Mouse (Mus musculus) kidney, embryonic 14.5 days (tissue): Measurements from ENCODE around the gene Iqcg. TPM values are rescaled to one million over a fixed set of nuclear protein-coding genes. Genes with fewer than 3 reads are reported as not detected.
A peak's percentile ranks its signal among the peaks of the same experiment; 100 is the strongest.
"Not testable (repeated sequence)": the region's sequence is repeated elsewhere in the genome, so short reads cannot be mapped to it uniquely, and the experiment has no call there.

Source experiments
- ATAC-seq: fragments of 200-750 bp; cut with Nextera tagmentation; 2 replicates; pipeline ENCODE4 v1.8.0; 2017; ENCODE audit warnings: moderate number of reproducible peaks, mild to moderate bottlenecking, moderate TSS enrichment, moderate library complexity; ENCODE audit not compliant: low FRiP score, low TSS enrichment
- H3K27ac ChIP-seq: fragments of 300-500 bp; sonication (generic); 2 replicates; pipeline ENCODE4 v1.5.1; 2014; ENCODE audit warnings: low read depth, mild to moderate bottlenecking, low read length, moderate library complexity, mixed read lengths
- H3K27me3 ChIP-seq: fragments of 300-500 bp; sonication (generic); 2 replicates; pipeline ENCODE4 v1.6.1; 2014; ENCODE audit warnings: mild to moderate bottlenecking, low read length; ENCODE audit not compliant: control insufficient read depth, insufficient read depth
- H3K36me3 ChIP-seq: fragments of 300-500 bp; sonication (generic); 2 replicates; pipeline ENCODE4 v1.6.1; 2014; ENCODE audit warnings: low read length, mixed read lengths; ENCODE audit not compliant: control insufficient read depth, insufficient read depth
- H3K4me1 ChIP-seq: fragments of 300-500 bp; sonication (generic); 2 replicates; pipeline ENCODE4 v1.6.1; 2014; ENCODE audit warnings: low read length, mixed read lengths; ENCODE audit not compliant: control insufficient read depth, insufficient read depth
- H3K4me2 ChIP-seq: fragments of 300-500 bp; sonication (generic); replicated peaks from 2 replicates; pipeline ENCODE4 v1.6.1; 2014; ENCODE audit warnings: low read depth, mild to moderate bottlenecking, low read length
- H3K4me3 ChIP-seq: fragments of 300-500 bp; sonication (generic); 2 replicates; pipeline ENCODE4 v1.5.1; 2014; ENCODE audit warnings: mild to moderate bottlenecking, low read length
- H3K9ac ChIP-seq: fragments of 300-500 bp; sonication (generic); 2 replicates; pipeline ENCODE4 v1.6.1; 2014; ENCODE audit warnings: low read depth, mild to moderate bottlenecking, low read length, moderate library complexity
- H3K9me3 ChIP-seq: fragments of 300-500 bp; sonication (generic); 2 replicates; pipeline ENCODE4 v1.6.1; 2016; ENCODE audit warnings: low read length; ENCODE audit not compliant: control insufficient read depth
- WGBS: fragments of 180-500 bp; shearing (Covaris S2); extraction: QIAGEN DNeasy Blood & Tissue Kit; methylation state at CpG from one replicate; pipeline ENCODE4 v1.1.7; 2014; 5-methylcytosine and 5-hydroxymethylcytosine counted together
- polyA plus RNA-seq: library from polyadenylated mRNA; unstranded; fragments of >200 nt; fragmentation: Nextera tagmentation; extraction: Ambion mirVana; gene quantifications from 2 replicates; pipeline ENCODE4 v1.2.1, GENCODE M21; 2014

The Iqcg gene
- polyA plus RNA-seq, 1 experiment from 2014 or later, result 5.1 TPM

GRCm38 (mm10) chr16:33058033-33058432, 2.0 kb upstream of the Iqcg start:
- Histone ChIP-seq H3K4me1 (peaks cover 15% of the 10 kb centered on the region), H3K27me3 (no peaks in the 10 kb centered on the region), H3K36me3 (peaks cover 35% of the 10 kb centered on the region), H3K4me2 (peak overlapping the region; percentile 67), H3K4me3 (peak overlapping the region; percentile 89), H3K9ac (peak overlapping the region; percentile 91; the same call in 1 of the 2 replicates), H3K27ac (no peak overlapping the region), H3K9me3 (no peaks in the 10 kb centered on the region)
- 91% methylated on average over 16 of the region's 16 CpGs for WGBS
- no peak for ATAC-seq

- H3K27ac ChIP-seq, result peak overlapping the region; percentile 83
- no peaks in the 10 kb centered on the region for H3K27me3 ChIP-seq
- H3K4me3 ChIP-seq, result peak overlapping the region; percentile 89
- WGBS, result under 1% methylated on average over 24 of the region's 24 CpGs
- H3K9ac ChIP-seq, result peak overlapping the region; percentile 91
- peaks cover 14% of the 10 kb centered on the region for H3K4me1 ChIP-seq
- peaks cover 35% of the 10 kb centered on the region for H3K36me3 ChIP-seq
- 0 out of 2 replicates have a peak, but pooled peaks have one; percentile 34 for ATAC-seq
- peak overlapping the region; percentile 67 for H3K4me2 ChIP-seq
- H3K9me3 ChIP-seq, result no peaks in the 10 kb centered on the region
Measured at GRCm38 (mm10) chr16:33056786-33057185, 768 bp upstream of the Iqcg start.

DNA sequence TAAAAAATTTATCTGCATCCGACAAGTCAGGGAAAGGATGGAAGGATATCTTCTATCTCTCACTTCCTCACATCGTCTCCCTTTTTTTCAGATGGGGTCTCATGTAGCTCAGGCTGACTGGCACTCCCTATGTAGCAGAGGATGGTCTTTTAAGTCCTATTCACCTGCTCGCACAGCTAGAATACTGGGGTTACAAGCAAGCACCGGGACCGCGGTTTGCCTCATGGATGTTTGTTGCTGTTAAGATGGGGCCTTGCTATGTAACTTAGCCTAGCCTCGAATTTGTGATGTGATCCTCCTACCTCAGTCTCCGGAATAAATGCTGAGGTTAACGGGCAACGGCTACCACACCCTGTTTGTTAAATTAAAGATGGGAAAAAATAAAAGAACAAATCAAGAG, 363 bp downstream of the Iqcg start:
- H3K27ac ChIP-seq, result no peak overlapping the region
- H3K27me3 ChIP-seq, result no peaks in the 10 kb centered on the region
- peaks cover 14% of the 10 kb centered on the region for H3K4me1 ChIP-seq
- 26% methylated on average over 10 of the region's 10 CpGs for WGBS
- H3K36me3 ChIP-seq, result peaks cover 29% of the 10 kb centered on the region
- no peaks in the 10 kb centered on the region for H3K9me3 ChIP-seq
- peak overlapping the region; percentile 48 for H3K4me2 ChIP-seq
- peak overlapping the region; percentile 91; the same call in 1 of the 2 replicates for H3K9ac ChIP-seq
- peak overlapping the region; percentile 89 for H3K4me3 ChIP-seq
- peak; percentile 51 for ATAC-seq

- not testable (repeated sequence) for H3K9me3 ChIP-seq, H3K27ac ChIP-seq, ATAC-seq, H3K9ac ChIP-seq, H3K4me3 ChIP-seq, H3K4me2 ChIP-seq, H3K27me3 ChIP-seq
- Histone ChIP-seq H3K36me3 (peaks cover 22% of the 10 kb centered on the region), H3K4me1 (peaks cover 14% of the 10 kb centered on the region)
- 90% methylated on average over 2 of the region's 2 CpGs for WGBS
Measured at GRCm38 (mm10) chr16:33054927-33055326, 1.1 kb downstream of the Iqcg start.

DNA sequence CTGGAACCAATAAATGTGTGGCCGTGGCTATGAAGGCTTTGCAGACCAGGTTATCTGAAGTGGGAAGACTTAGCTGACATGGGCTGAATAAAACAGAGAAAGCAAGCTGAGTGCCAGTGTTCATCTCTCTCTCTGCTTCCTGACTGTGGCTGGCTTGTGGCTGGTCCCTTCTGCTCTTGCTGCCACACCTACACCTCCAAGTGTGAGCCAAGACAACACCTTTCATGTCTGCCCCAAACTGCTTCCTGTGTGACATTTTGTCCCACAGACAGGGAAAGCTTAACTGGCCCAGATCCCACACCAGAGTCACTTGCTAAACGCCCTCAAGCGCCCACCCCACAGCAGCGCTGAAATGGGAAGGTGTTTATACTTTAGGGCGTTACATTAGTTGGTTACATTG, 2.9 kb downstream of the Iqcg start:
- WGBS, result 67% methylated on average over 5 of the region's 5 CpGs

GRCm38 (mm10) chr16:33049809-33050208, 6.2 kb downstream of the Iqcg start:
- no peak overlapping the region for H3K27ac ChIP-seq
- H3K27me3 ChIP-seq, result no peaks in the 10 kb centered on the region
- WGBS, result 92% methylated on average over 16 of the region's 16 CpGs
- no peak for ATAC-seq
- H3K9ac ChIP-seq, result no peak overlapping the region
- no peaks in the 10 kb centered on the region for H3K4me1 ChIP-seq
- no peak overlapping the region for H3K4me3 ChIP-seq
- H3K4me2 ChIP-seq, result no peak overlapping the region
- no peaks in the 10 kb centered on the region for H3K9me3 ChIP-seq
- no peaks in the 10 kb centered on the region for H3K36me3 ChIP-seq

More for the DNA sequence above, 2.9 kb downstream of the Iqcg start:
- H3K4me3 ChIP-seq, result no peak overlapping the region
- no peak for ATAC-seq
- no peak overlapping the region for H3K4me2 ChIP-seq
- no peak overlapping the region for H3K9ac ChIP-seq
- H3K4me1 ChIP-seq, result peaks cover 4% of the 10 kb centered on the region
- no peaks in the 10 kb centered on the region for H3K9me3 ChIP-seq
- peaks cover 4% of the 10 kb centered on the region for H3K36me3 ChIP-seq
- H3K27ac ChIP-seq, result no peak overlapping the region
- H3K27me3 ChIP-seq, result no peaks in the 10 kb centered on the region

DNA sequence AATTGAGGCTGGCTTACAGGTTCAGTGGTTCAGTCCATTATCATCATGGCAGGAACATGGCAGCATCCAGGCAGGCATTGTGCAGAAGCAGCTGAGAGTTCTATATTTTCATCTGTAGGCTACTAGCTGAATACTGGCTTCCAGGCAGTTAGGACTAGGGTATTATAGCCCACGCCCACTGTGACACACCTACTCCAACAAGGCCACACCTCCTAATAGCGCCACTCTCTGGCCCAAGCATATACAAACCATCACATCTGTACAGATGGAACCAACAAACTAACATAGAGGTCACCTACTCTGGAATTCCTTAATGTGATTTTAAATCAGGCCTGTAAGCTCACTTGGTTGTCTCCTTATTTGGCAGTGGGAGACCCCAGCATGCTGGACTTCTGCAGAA, 7.3 kb downstream of the Iqcg start:
- Histone ChIP-seq H3K27me3 (no peaks in the 10 kb centered on the region), H3K9ac (no peak overlapping the region), H3K4me1 (no peaks in the 10 kb centered on the region), H3K36me3 (no peaks in the 10 kb centered on the region), H3K9me3 (no peaks in the 10 kb centered on the region), H3K4me2 (no peak overlapping the region), H3K27ac (no peak overlapping the region), H3K4me3 (no peak overlapping the region)
- ATAC-seq, result no peak
- 69% methylated on average over 2 of the region's 2 CpGs for WGBS

DNA sequence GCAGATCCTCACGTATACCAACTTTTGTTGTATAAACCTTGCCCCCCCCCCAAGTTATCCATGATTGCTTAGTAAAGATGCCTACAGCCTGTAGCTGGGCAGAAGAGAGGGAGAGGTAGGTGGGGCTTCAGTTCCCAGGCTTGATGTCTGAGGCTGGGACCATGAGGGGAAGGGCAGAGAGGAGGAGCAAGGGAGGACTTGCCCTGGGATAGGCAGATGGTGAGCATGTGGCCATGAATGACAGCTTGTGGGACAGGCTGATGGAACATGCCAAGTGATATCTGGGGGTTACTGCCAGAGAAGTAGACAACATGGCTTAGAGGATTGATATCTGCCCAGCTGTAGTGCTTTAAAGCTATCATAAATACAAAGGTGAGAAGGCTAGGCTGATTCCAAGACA, 8.0 kb downstream of the Iqcg start:
- Histone ChIP-seq H3K9me3 (no peaks in the 10 kb centered on the region), H3K27me3 (no peaks in the 10 kb centered on the region), H3K4me2 (no peak overlapping the region), H3K4me3 (no peak overlapping the region), H3K27ac (no peak overlapping the region), H3K36me3 (no peaks in the 10 kb centered on the region), H3K4me1 (no peaks in the 10 kb centered on the region), H3K9ac (no peak overlapping the region)
- ATAC-seq, result no peak
- 98% methylated on average over 1 of the region's 1 CpGs for WGBS

GRCm38 (mm10) chr16:33043268-33043667, 12.8 kb downstream of the Iqcg start:
- H3K9me3 ChIP-seq, result no peaks in the 10 kb centered on the region
- ATAC-seq, result no peak
- 70% methylated on average over 2 of the region's 2 CpGs for WGBS

More at GRCm38 (mm10) chr16:33043268-33043667, 12.8 kb downstream of the Iqcg start:
- Histone ChIP-seq H3K36me3 (no peaks in the 10 kb centered on the region), H3K27ac (no peak overlapping the region), H3K4me2 (no peak overlapping the region), H3K27me3 (no peaks in the 10 kb centered on the region), H3K4me1 (no peaks in the 10 kb centered on the region), H3K4me3 (no peak overlapping the region), H3K9ac (no peak overlapping the region)
